Mouse (Mus musculus) E14TG2a.4 (cell line): Measurements from ENCODE around the gene Shox2.

Experiments
- CTCF ChIP-seq: conservative IDR thresholded peaks from 2 replicates; pipeline ENCODE4 v1.5.1; 2014; ENCODE audit warnings: low read length
- POU5F1 ChIP-seq: IDR thresholded peaks from 2 replicates; pipeline ENCODE4 v1.6.1; 2014; ENCODE audit warnings: low read length, borderline replicate concordance

DNA sequence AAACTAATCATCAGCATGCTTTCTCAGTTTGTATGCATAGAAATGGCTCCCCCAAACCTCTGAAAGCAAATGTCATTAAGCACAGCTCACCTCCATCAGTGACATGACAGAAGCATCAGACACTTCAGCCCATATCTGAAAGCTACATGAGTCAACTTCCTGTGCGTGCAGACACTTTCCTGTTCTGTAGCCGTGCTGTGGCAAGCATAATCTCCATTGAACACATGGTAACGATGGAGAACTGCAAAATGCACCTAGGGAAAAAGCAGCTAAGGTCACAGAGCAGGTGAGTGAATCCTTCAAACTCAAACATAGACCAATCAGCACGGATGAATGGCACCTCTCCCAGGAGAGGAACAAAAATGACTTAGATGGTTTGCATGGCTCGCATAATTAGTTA lies 21.6 kb downstream of the Shox2 start:
- no peak for TF ChIP-seq CTCF
- no peak for TF ChIP-seq POU5F1
